Mouse (Mus musculus) splenic B cell, adult 2 months (primary cell): ENCODE data around the gene Zfp799.
A peak's percentile ranks its signal among the peaks of the same experiment; 100 is the strongest.

Experiments used
- DNase-seq: peaks from one replicate; pipeline ENCODE4 v3.0.0-alpha.2; 2011; ENCODE audit warnings: low read depth, low spot score
- H3K27me3 ChIP-seq: 2 replicates; pipeline ENCODE4 v1.6.1; 2012; ENCODE audit warnings: mild to moderate bottlenecking, low read length, moderate library complexity, mixed read lengths; ENCODE audit not compliant: control insufficient read depth, poor library complexity, insufficient read depth, severe bottlenecking
- H3K36me3 ChIP-seq: 2 replicates; pipeline ENCODE4 v1.6.1; 2012; ENCODE audit warnings: mild to moderate bottlenecking, low read length, moderate library complexity, mixed read lengths; ENCODE audit not compliant: control insufficient read depth, poor library complexity, insufficient read depth, severe bottlenecking

Gene Zfp799

GRCm38 (mm10) chr17:32810648-32811047 is 19.4 kb downstream of the Zfp799 start:
- Histone ChIP-seq H3K36me3 (no peaks in the 10 kb centered on the region), H3K27me3 (no peaks in the 10 kb centered on the region)

GRCm38 (mm10) chr17:32809544-32810374 is 20.3 kb downstream of the Zfp799 start, which contains the start of gene Zfp811:
Gene Zfp811 (minus strand): TSS chr17:32809931.
- Histone ChIP-seq H3K27me3 (no peaks in the 10 kb centered on the region), H3K36me3 (no peaks in the 10 kb centered on the region)
- DNase-seq: no peak

More at GRCm38 (mm10) chr17:32810648-32811047, 19.4 kb downstream of the Zfp799 start:
- DNase-seq: no peak

- no peaks in the 10 kb centered on the region for H3K27me3 ChIP-seq
- no peaks in the 10 kb centered on the region for H3K36me3 ChIP-seq
- no peak for DNase-seq
Observed at GRCm38 (mm10) chr17:32808921-32809320, 21.1 kb downstream of the Zfp799 start.

- DNase-seq: no peak
- Histone ChIP-seq H3K36me3 (no peaks in the 10 kb centered on the region), H3K27me3 (no peaks in the 10 kb centered on the region)
Observed at GRCm38 (mm10) chr17:32789244-32789643, 40.8 kb downstream of the Zfp799 start.

GRCm38 (mm10) chr17:32788576-32788975 is 41.5 kb downstream of the Zfp799 start:
- no peaks in the 10 kb centered on the region for H3K36me3 ChIP-seq
- no peaks in the 10 kb centered on the region for H3K27me3 ChIP-seq
- no peak for DNase-seq

GRCm38 (mm10) chr17:32788094-32788559 is 41.9 kb downstream of the Zfp799 start, which contains the start of gene Zfp871:
Gene Zfp871 (minus strand): TSS chr17:32788287.
- Histone ChIP-seq H3K36me3 (no peaks in the 10 kb centered on the region), H3K27me3 (no peaks in the 10 kb centered on the region)
- DNase-seq: peak; percentile 92

GRCm38 (mm10) chr17:32787436-32788093 is 42.5 kb downstream of the Zfp799 start:
- no peaks in the 10 kb centered on the region for H3K27me3 ChIP-seq
- no peaks in the 10 kb centered on the region for H3K36me3 ChIP-seq
- peak; percentile 52 for DNase-seq

GRCm38 (mm10) chr17:32786944-32787343 is 43.1 kb downstream of the Zfp799 start:
- Histone ChIP-seq H3K27me3 (no peaks in the 10 kb centered on the region), H3K36me3 (no peaks in the 10 kb centered on the region)
- DNase-seq: no peak

- Histone ChIP-seq H3K27me3 (no peaks in the 10 kb centered on the region), H3K36me3 (no peaks in the 10 kb centered on the region)
- no peak for DNase-seq
Observed at GRCm38 (mm10) chr17:32785656-32786055, 44.4 kb downstream of the Zfp799 start.

- no peak for DNase-seq
- H3K36me3 ChIP-seq: peaks cover 18% of the 10 kb centered on the region; the same call in 1 of the 2 replicates
- H3K27me3 ChIP-seq: no peaks in the 10 kb centered on the region
Observed at GRCm38 (mm10) chr17:32777564-32777963, 52.5 kb downstream of the Zfp799 start.

- DNase-seq: peak; percentile 46
- H3K27me3 ChIP-seq: no peaks in the 10 kb centered on the region
Observed at GRCm38 (mm10) chr17:32771213-32771612, 58.8 kb downstream of the Zfp799 start.

GRCm38 (mm10) chr17:32766422-32766821 is 63.6 kb downstream of the Zfp799 start:
- no peaks in the 10 kb centered on the region for H3K27me3 ChIP-seq
- peaks cover 2% of the 10 kb centered on the region; the same call in 1 of the 2 replicates for H3K36me3 ChIP-seq
- no peak for DNase-seq

More at GRCm38 (mm10) chr17:32771213-32771612, 58.8 kb downstream of the Zfp799 start:
- peaks cover 18% of the 10 kb centered on the region; the same call in 1 of the 2 replicates for H3K36me3 ChIP-seq
